9 mouse cellular contexts compared by ENCODE assay signal in the genomic region with DNA sequence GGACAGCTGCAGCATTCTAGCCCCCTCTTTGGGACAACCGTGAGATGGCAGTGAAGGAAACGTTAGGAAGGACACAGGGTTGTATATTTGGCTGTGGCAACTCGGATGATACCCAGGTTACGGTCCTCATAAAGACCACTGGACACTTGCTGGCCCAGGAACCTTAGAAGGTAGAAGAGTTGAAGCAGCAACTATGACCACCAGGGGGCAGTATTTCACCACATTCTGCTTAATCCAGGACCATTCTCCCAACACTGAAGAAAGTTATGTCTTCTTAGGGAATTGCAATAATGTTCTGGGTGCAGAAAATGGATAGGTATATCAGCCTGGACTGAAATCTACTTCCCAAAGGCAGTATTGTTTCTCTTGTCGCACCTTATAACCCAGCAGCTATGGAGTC.
DNase-seq lines count a peak whose midpoint lies in the region; ATAC-seq lines count a peak whose summit lies in the region.
"Had no signal": no experiment of that assay in that cellular context is flagged by ENCODE, and none has a peak within 500 bp of the region (broad histone marks: within the 10 kb centered on the region; RNA-seq: fewer than 3 reads in every experiment).

No protein-coding gene starts in this region.

- DNase-seq in heart, adult 18-20 months, result peak; percentile 48 to 83
- DNase-seq in brain, adult 2 months (ENCODE audit: low read depth, low spot score), result peak; percentile 88
- peak; percentile 38 to 39 for DNase-seq in left cerebral cortex, adult 8-10 months (ENCODE audit: low spot score in 2 of 2)
- peak; percentile 85 for DNase-seq in splenic B cell, adult 2 months (ENCODE audit: low read depth, low spot score)

- H3K4me1 ChIP-seq in heart, embryonic 11.5 days (ENCODE audit: control insufficient read depth, insufficient read depth, low read length), result no peaks in the 10 kb centered on the region; the same call in 1 of the 2 replicates
- no peaks in the 10 kb centered on the region for H3K4me1 ChIP-seq in forebrain, embryonic 13.5 days
- peaks cover 2% of the 10 kb centered on the region; the same call in 1 of the 2 replicates for H3K4me1 ChIP-seq in hindbrain, embryonic 16.5 days (ENCODE audit: control insufficient read depth, insufficient read depth, low read depth, low read length)
- no peaks in the 10 kb centered on the region for H3K4me1 ChIP-seq in midbrain, embryonic 16.5 days (ENCODE audit: control insufficient read depth, insufficient read depth, low read length)

- peaks cover 16% of the 10 kb centered on the region; the same call in 1 of the 2 replicates for H3K27me3 ChIP-seq in heart, embryonic 11.5 days (ENCODE audit: control insufficient read depth, insufficient read depth, low read length)
- H3K27me3 ChIP-seq in forebrain, embryonic 13.5 days, result peaks cover 12% of the 10 kb centered on the region; the same call in 1 of the 2 replicates
- H3K27me3 ChIP-seq in hindbrain, embryonic 16.5 days (replicated peaks; ENCODE audit: control insufficient read depth, insufficient read depth, low read length), result peaks cover 2% of the 10 kb centered on the region
- H3K27me3 ChIP-seq in midbrain, embryonic 16.5 days (ENCODE audit: control insufficient read depth, insufficient read depth, low read depth, low read length), result peaks cover 3% of the 10 kb centered on the region; the same call in 1 of the 2 replicates
- H3K27me3 ChIP-seq in splenic B cell, adult 2 months (ENCODE audit: control insufficient read depth, insufficient read depth, low read length, poor library complexity, severe bottlenecking), result no peaks in the 10 kb centered on the region

- no peak for ATAC-seq in heart, embryonic 11.5 days (replicated peaks; ENCODE audit: insufficient number of reproducible peaks, low FRiP score, low TSS enrichment)
- ATAC-seq in forebrain, embryonic 13.5 days, result peak; percentile 52; the same call in 1 of the 2 replicates
- ATAC-seq in hindbrain, embryonic 16.5 days, result peak; percentile 58
- peak; percentile 52; the same call in 1 of the 2 replicates for ATAC-seq in midbrain, embryonic 16.5 days

- no peaks in the 10 kb centered on the region for H3K36me3 ChIP-seq in heart, embryonic 11.5 days (ENCODE audit: control insufficient read depth, insufficient read depth, low read length)
- no peaks in the 10 kb centered on the region for H3K36me3 ChIP-seq in forebrain, embryonic 13.5 days (ENCODE audit: poor library complexity, severe bottlenecking)
- H3K36me3 ChIP-seq in hindbrain, embryonic 16.5 days (ENCODE audit: control insufficient read depth, insufficient read depth, low read length), result no peaks in the 10 kb centered on the region
- H3K36me3 ChIP-seq in midbrain, embryonic 16.5 days (ENCODE audit: control insufficient read depth, insufficient read depth, low read length), result no peaks in the 10 kb centered on the region
- no peaks in the 10 kb centered on the region for H3K36me3 ChIP-seq in splenic B cell, adult 2 months (ENCODE audit: control insufficient read depth, insufficient read depth, low read length, poor library complexity, severe bottlenecking)
- H3K36me3 ChIP-seq: lung, embryonic 15.5 days had no signal

- no peak overlapping the region for H3K9ac ChIP-seq in heart, embryonic 11.5 days (ENCODE audit: low read depth, low read length)
- no peak overlapping the region for H3K9ac ChIP-seq in forebrain, embryonic 13.5 days
- no peak overlapping the region for H3K9ac ChIP-seq in hindbrain, embryonic 16.5 days (ENCODE audit: low read depth, low read length)
- H3K9ac ChIP-seq in midbrain, embryonic 16.5 days (ENCODE audit: low read depth, low read length), result no peak overlapping the region
- H3K9ac ChIP-seq: lung, embryonic 15.5 days had no signal

- no peak overlapping the region for H3K27ac ChIP-seq in heart, embryonic 11.5 days (ENCODE audit: low read depth, low read length)
- no peak overlapping the region for H3K27ac ChIP-seq in forebrain, embryonic 13.5 days
- H3K27ac ChIP-seq in hindbrain, embryonic 16.5 days (ENCODE audit: low read depth, low read length), result no peak overlapping the region
- H3K27ac ChIP-seq in midbrain, embryonic 16.5 days (ENCODE audit: low read length), result no peak overlapping the region
- H3K27ac ChIP-seq: lung, embryonic 15.5 days had no signal

- no peak overlapping the region for H3K4me2 ChIP-seq in heart, embryonic 11.5 days
- H3K4me2 ChIP-seq in forebrain, embryonic 13.5 days, result no peak overlapping the region
- no peak overlapping the region for H3K4me2 ChIP-seq in hindbrain, embryonic 16.5 days (ENCODE audit: low read length)
- no peak overlapping the region for H3K4me2 ChIP-seq in midbrain, embryonic 16.5 days (ENCODE audit: low read length)
- H3K4me2 ChIP-seq: lung, embryonic 15.5 days had no signal

- no peaks in the 10 kb centered on the region for H3K9me3 ChIP-seq in heart, embryonic 11.5 days (replicated peaks; ENCODE audit: control insufficient read depth, low read length)
- H3K9me3 ChIP-seq in forebrain, embryonic 13.5 days (replicated peaks), result no peaks in the 10 kb centered on the region
- H3K9me3 ChIP-seq in hindbrain, embryonic 16.5 days (ENCODE audit: control insufficient read depth, low read length), result no peaks in the 10 kb centered on the region
- H3K9me3 ChIP-seq in midbrain, embryonic 16.5 days (replicated peaks; ENCODE audit: control insufficient read depth, low read length, poor library complexity, severe bottlenecking), result no peaks in the 10 kb centered on the region
- H3K9me3 ChIP-seq: lung, embryonic 15.5 days had no signal

- H3K4me3 ChIP-seq in heart, embryonic 11.5 days (ENCODE audit: low read depth, low read length), result no peak overlapping the region
- H3K4me3 ChIP-seq in forebrain, embryonic 13.5 days, result no peak overlapping the region
- no peak overlapping the region for H3K4me3 ChIP-seq in hindbrain, embryonic 16.5 days (ENCODE audit: low read length)
- no peak overlapping the region for H3K4me3 ChIP-seq in midbrain, embryonic 16.5 days (ENCODE audit: low read depth, low read length)
- H3K4me3 ChIP-seq: lung, embryonic 15.5 days had no signal

- whole genome bisulfite sequencing in heart, embryonic 11.5 days (ENCODE audit: insufficient replicate concordance), result 26% methylated on average over 5 of the region's 5 CpGs
- 31% methylated on average over 5 of the region's 5 CpGs for WGBS in forebrain, embryonic 13.5 days
- 18% methylated on average over 5 of the region's 5 CpGs for WGBS in hindbrain, embryonic 16.5 days
- WGBS in midbrain, embryonic 16.5 days, result 29% methylated on average over 5 of the region's 5 CpGs
